Mouse (Mus musculus) hematopoietic multipotent progenitor cell, adult 10-12 weeks (in vitro differentiated cells): Measurements from ENCODE around the gene Zbtb6. TPM values are rescaled to one million over a fixed set of nuclear protein-coding genes. Genes with fewer than 3 reads are reported as not detected.

Source experiments
- polyA plus RNA-seq: library from polyadenylated mRNA; stranded (reverse); fragments of >175 nt; gene quantifications from 2 replicates; pipeline ENCODE4 v1.2.3, GENCODE M21; 2012; ENCODE audit warnings: low replicate concordance

Zbtb6 gene
- polyA plus RNA-seq, result 1.9 and 2.2 TPM in 2 replicates

DNA sequence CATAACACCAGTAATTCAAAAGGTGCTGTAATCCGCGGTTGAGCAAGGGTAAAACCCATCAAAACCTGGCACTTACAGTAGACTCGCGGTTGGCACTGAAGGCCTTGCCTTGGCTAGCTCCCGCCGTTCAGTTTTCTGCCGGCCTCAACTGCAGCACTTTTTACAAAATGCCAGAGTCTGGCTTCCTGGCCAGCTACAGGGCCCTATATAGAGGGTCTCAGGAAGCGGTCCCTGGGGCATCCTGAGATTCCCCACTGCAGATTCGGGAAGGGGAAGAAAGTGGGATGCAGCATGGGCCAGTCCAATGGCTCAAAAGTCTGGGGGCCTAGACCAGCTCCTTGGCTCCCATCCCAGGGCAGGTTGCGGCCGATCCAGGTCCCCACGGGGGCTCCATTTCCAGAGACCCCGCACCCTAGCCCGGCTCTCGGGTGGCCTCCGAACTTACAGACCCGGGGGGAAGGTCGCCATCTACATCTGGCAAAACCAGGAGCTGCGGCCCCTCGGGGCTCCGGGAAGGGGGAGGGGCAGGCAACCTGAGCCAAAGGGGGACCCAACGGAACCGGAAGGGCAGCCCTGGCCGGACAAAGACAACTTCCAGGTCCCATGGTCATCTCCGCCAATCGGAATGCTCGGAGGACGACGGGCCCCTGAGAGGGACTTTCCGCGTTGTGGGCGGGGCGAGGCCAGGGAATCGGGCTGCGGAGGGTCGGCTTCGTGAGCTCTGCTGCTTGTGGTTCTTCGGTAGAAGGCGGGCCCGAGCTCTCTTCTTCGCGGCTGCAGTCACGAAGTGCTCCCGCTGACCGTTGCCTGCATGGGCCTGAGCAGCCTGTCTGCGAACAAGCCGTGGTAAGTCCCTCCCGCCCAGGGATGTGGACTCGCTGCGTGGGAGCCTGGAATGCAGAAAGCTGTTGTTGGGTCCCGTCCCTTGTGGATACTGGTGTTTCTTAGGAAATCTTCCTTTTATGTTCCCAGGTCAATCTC lies at the start of gene Zbtb6, which contains the start of the genes Zbtb26 and Rabgap1:
Gene Zbtb6 (minus strand): TSS at position 561 of the 981 bp plus-strand sequence.
Gene Zbtb26 (minus strand): TSS at position 525 of the 981 bp plus-strand sequence.
Gene Rabgap1 (plus strand): TSS at position 669 of the 981 bp plus-strand sequence.

DNA sequence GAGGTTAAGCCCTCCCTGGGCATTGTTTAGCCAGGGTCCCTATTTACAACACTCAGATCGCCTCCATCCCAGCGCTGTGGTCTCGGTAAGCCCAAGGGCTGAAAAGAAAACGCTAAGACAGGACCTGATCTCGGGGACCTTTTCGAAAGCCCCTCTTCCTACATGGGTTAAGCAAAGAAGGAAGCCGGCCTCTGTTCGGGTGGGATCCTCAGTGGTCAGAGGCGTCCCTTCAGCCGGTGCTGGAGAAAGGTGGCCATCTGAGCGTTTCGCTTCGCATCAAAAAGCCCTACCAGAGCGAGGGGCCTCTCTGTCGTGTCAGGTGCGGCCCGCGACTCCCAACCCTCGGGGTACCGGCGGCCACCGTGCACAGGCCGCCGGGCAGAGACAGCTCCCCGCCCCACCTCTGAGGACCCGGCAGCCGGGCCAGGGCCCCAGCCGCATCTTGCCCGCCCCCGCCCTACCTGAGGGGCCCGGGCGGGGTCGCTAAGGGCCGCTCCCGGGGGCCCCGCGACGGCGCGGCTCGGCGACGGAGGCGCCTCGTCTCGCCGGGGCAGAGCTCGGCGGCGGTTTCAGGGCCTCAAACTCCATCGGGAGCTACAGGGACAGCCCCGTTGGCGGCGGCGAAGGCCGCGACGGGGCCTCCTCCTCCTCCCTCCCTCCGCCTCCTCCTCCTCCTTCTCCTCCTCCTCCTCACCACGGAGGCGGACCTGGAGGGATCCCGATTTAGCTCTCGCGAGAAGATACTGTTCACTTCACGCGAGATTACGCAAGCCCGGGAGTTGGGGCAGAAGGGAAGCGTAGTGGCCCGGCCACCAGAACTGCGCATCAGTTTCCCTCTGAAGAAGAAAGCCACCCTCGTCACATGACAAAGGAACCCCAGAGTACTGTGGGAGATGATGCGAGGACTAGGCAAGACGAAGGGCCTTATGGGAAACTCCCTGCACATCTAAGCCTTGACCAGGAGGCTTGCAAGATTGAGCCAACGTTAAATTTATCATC lies 20.4 kb downstream of the Zbtb6 start, which contains the start of gene Rc3h2:
Gene Rc3h2 (minus strand): TSS at position 598 of the 999 bp plus-strand sequence.

Other genes starting within 250 kb of the Zbtb6 start
- gene Olfr366, start 231.6 kb downstream of the Zbtb6 start, polyA plus RNA-seq, result not detected in 2 replicates
- not detected in 2 replicates for gene Olfr368, start 116.7 kb downstream of the Zbtb6 start, polyA plus RNA-seq
- gene Pdcl, start 83.8 kb downstream of the Zbtb6 start, polyA plus RNA-seq, result 4.0 and 17.5 TPM in 2 replicates
- gene Rc3h2, start 20.3 kb downstream of the Zbtb6 start, polyA plus RNA-seq, result 3.1 and 3.4 TPM in 2 replicates
- 0.54 and 0.83 TPM in 2 replicates for gene Zbtb26, start within 50 bp of the Zbtb6 start, polyA plus RNA-seq
- gene Rabgap1, start 108 bp upstream of the Zbtb6 start, polyA plus RNA-seq, result 2.3 and 3.9 TPM in 2 replicates
- gene Gpr21, start 73.2 kb upstream of the Zbtb6 start, polyA plus RNA-seq, result not detected in 2 replicates